Mouse (Mus musculus) CH12.LX (cell line): ENCODE measurements around the gene Rffl. TPM values are rescaled to one million over a fixed set of nuclear protein-coding genes. Genes with fewer than 3 reads are reported as not detected.

Experiments
- DNase-seq: peaks from one replicate; pipeline ENCODE4 v3.0.0-alpha.2; 2013; ENCODE audit errors: extremely low read depth
- H3K27ac ChIP-seq: 2 replicates; pipeline ENCODE4 v1.5.1; 2012; ENCODE audit warnings: low read depth, mild to moderate bottlenecking, control low read depth, moderate library complexity; ENCODE audit not compliant: insufficient read depth
- H3K27me3 ChIP-seq: replicated peaks from 2 replicates; pipeline ENCODE3; 2012; ENCODE audit warnings: inconsistent platforms
- H3K36me3 ChIP-seq, 2 experiments: replicated peaks in 1 of 2; 2 replicates each; pipeline versions ENCODE3 to v1.6.1; 2012; ENCODE audit warnings: inconsistent platforms in 1 of 2, low read length in 1 of 2, mild to moderate bottlenecking in 1 of 2, mixed read lengths in 1 of 2, moderate library complexity in 1 of 2; ENCODE audit not compliant: control insufficient read depth in 1 of 2, insufficient read depth in 1 of 2
- H3K4me1 ChIP-seq, 2 experiments: 2 replicates each; pipeline ENCODE4 v1.6.1; 2012; ENCODE audit warnings: inconsistent platforms in 1 of 2, moderate library complexity in 1 of 2; ENCODE audit not compliant: insufficient read depth in 2 of 2, control insufficient read depth in 1 of 2
- H3K4me2 ChIP-seq: 2 replicates; pipeline ENCODE4 v1.6.1; 2012; ENCODE audit warnings: low read depth, mild to moderate bottlenecking, control low read depth; ENCODE audit not compliant: poor library complexity, insufficient read depth, severe bottlenecking
- H3K4me3 ChIP-seq, 3 experiments: fragments of 150-350 bp in 1 of 3; sonication (generic) in 1 of 3; replicated peaks in 1 of 3; 2 replicates each; pipeline versions ENCODE3 to v1.5.1; 2011 to 2012; ENCODE audit warnings: low read depth in 2 of 3, low read length in 2 of 3, mild to moderate bottlenecking in 2 of 3, moderate library complexity in 2 of 3, control low read depth in 1 of 3, improper control_type of control experiment in 1 of 3, inconsistent platforms in 1 of 3, mixed read lengths in 1 of 3; ENCODE audit not compliant: poor library complexity in 1 of 3
- H3K79me2 ChIP-seq: replicated peaks from 2 replicates; pipeline ENCODE4 v1.6.1; 2012; ENCODE audit warnings: mild to moderate bottlenecking, moderate library complexity; ENCODE audit not compliant: control insufficient read depth, poor library complexity, insufficient read depth, severe bottlenecking; ENCODE audit errors: extremely low read depth
- H3K9ac ChIP-seq: 2 replicates; pipeline ENCODE4 v1.6.1; 2012; ENCODE audit warnings: low read depth, mild to moderate bottlenecking, control low read depth, moderate library complexity; ENCODE audit not compliant: insufficient read depth
- H3K9me3 ChIP-seq: replicated peaks from 2 replicates; pipeline ENCODE3; 2012; ENCODE audit warnings: low read length, inconsistent platforms, mixed read lengths
- BHLHE40 ChIP-seq: IDR thresholded peaks from 2 replicates; pipeline ENCODE4 v1.6.1; 2011; ENCODE audit warnings: mild to moderate bottlenecking, low read depth, low read length, improper control_type of control experiment
- CHD1 ChIP-seq: IDR thresholded peaks from 2 replicates; pipeline ENCODE4 v1.6.1; 2012; ENCODE audit warnings: low read depth, low read length, improper control_type of control experiment, inconsistent platforms
- CHD2 ChIP-seq: IDR thresholded peaks from 2 replicates; pipeline ENCODE4 v1.6.1; 2011; ENCODE audit warnings: low read length, improper control_type of control experiment
- CTCF ChIP-seq, 2 experiments: IDR thresholded peaks in 1 of 2; conservative IDR thresholded peaks in 1 of 2; 2 replicates each; pipeline ENCODE4 v1.5.1; 2011 to 2012; ENCODE audit warnings: low read depth in 2 of 2, low read length in 2 of 2, improper control_type of control experiment in 1 of 2, inconsistent platforms in 1 of 2, mild to moderate bottlenecking in 1 of 2, moderate library complexity in 1 of 2
- ELF1 ChIP-seq: IDR thresholded peaks from 2 replicates; pipeline ENCODE4 v1.6.1; 2014; ENCODE audit warnings: low read depth, mild to moderate bottlenecking, inconsistent platforms, low read length, improper control_type of control experiment
- EP300 ChIP-seq: IDR thresholded peaks from 2 replicates; pipeline ENCODE4 v1.6.1; 2011; ENCODE audit warnings: low read length, improper control_type of control experiment
- GABPA ChIP-seq: IDR thresholded peaks from 2 replicates; pipeline ENCODE4 v1.6.1; 2012; ENCODE audit warnings: low read depth, low read length, improper control_type of control experiment, inconsistent platforms; ENCODE audit not compliant: insufficient replicate concordance
- IRF4 ChIP-seq: IDR thresholded peaks from 2 replicates; pipeline ENCODE4 v1.6.1; 2014; ENCODE audit warnings: low read depth, mild to moderate bottlenecking, inconsistent platforms, low read length, improper control_type of control experiment
- KAT2A ChIP-seq: IDR thresholded peaks from 2 replicates; pipeline ENCODE4 v1.6.1; 2012; ENCODE audit warnings: low read length, improper control_type of control experiment, inconsistent platforms; ENCODE audit not compliant: insufficient replicate concordance
- MAFK ChIP-seq: IDR thresholded peaks from 2 replicates; pipeline ENCODE4 v1.6.1; 2011; ENCODE audit warnings: low read length, improper control_type of control experiment; ENCODE audit not compliant: insufficient replicate concordance
- MAZ ChIP-seq: IDR thresholded peaks from 2 replicates; pipeline ENCODE4 v1.6.1; 2012; ENCODE audit warnings: low read depth, mild to moderate bottlenecking, inconsistent platforms, low read length, improper control_type of control experiment, moderate library complexity
- MEF2A ChIP-seq: IDR thresholded peaks from 2 replicates; pipeline ENCODE4 v1.6.1; 2014; ENCODE audit warnings: low read depth, mild to moderate bottlenecking, inconsistent platforms, low read length, improper control_type of control experiment, borderline replicate concordance
- MXI1 ChIP-seq: IDR thresholded peaks from 2 replicates; pipeline ENCODE4 v1.6.1; 2011; ENCODE audit warnings: mild to moderate bottlenecking, low read depth, low read length, improper control_type of control experiment
- MYC ChIP-seq: IDR thresholded peaks from 2 replicates; pipeline ENCODE4 v1.6.1; 2011; ENCODE audit warnings: low read depth, mild to moderate bottlenecking, improper control_type of control experiment, low read length
- NELFE ChIP-seq: IDR thresholded peaks from 2 replicates; pipeline ENCODE4 v1.6.1; 2011; ENCODE audit warnings: low read depth, low read length, improper control_type of control experiment
- PAX5 ChIP-seq: IDR thresholded peaks from 2 replicates; pipeline ENCODE4 v1.6.1; 2012; ENCODE audit warnings: low read length, inconsistent platforms, mixed read lengths
- RCOR1 ChIP-seq: conservative IDR thresholded peaks from 2 replicates; pipeline ENCODE4 v1.6.1; 2012; ENCODE audit warnings: low read depth, mild to moderate bottlenecking, inconsistent platforms, low read length, improper control_type of control experiment
- SMC3 ChIP-seq: IDR thresholded peaks from 2 replicates; pipeline ENCODE4 v1.6.1; 2011; ENCODE audit warnings: low read depth, low read length, improper control_type of control experiment
- TBP ChIP-seq: conservative IDR thresholded peaks from 2 replicates; pipeline ENCODE4 v1.6.1; 2011; ENCODE audit warnings: low read depth, low read length, improper control_type of control experiment
- TCF12 ChIP-seq: IDR thresholded peaks from 2 replicates; pipeline ENCODE4 v1.6.1; 2014; ENCODE audit warnings: low read depth, mild to moderate bottlenecking, inconsistent platforms, low read length, improper control_type of control experiment
- UBTF ChIP-seq: IDR thresholded peaks from 2 replicates; pipeline ENCODE4 v1.6.1; 2012; ENCODE audit warnings: low read depth, mild to moderate bottlenecking, inconsistent platforms, low read length, improper control_type of control experiment, moderate library complexity
- USF1 ChIP-seq: IDR thresholded peaks from 2 replicates; pipeline ENCODE4 v1.6.1; 2014; ENCODE audit warnings: low read depth, mild to moderate bottlenecking, inconsistent platforms, low read length, improper control_type of control experiment
- USF2 ChIP-seq: conservative IDR thresholded peaks from 2 replicates; pipeline ENCODE4 v1.6.1; 2011; ENCODE audit warnings: low read depth, low read length, improper control_type of control experiment
- ZKSCAN1 ChIP-seq: IDR thresholded peaks from 2 replicates; pipeline ENCODE4 v1.6.1; 2012; ENCODE audit warnings: low read depth, inconsistent platforms, low read length, improper control_type of control experiment, borderline replicate concordance
- ZNF384 ChIP-seq: IDR thresholded peaks from 2 replicates; pipeline ENCODE4 v1.6.1; 2012; ENCODE audit warnings: low read depth, low read length, improper control_type of control experiment, inconsistent platforms
- dilution Hi-C: fragments of 300-500 bp; cut with MboI; formaldehyde crosslinking; loops from 2 replicates; pipeline ENCODE4 v1.14.3; 2020; ENCODE audit warnings: low sequenced_read_pairs; ENCODE audit not compliant: extremely low pct_unique_long_range_greater_than_20kb, extremely low pct_ligation_motif_present
- in situ Hi-C: fragments of 300-500 bp; cut with MboI; formaldehyde crosslinking; loops from 3 replicates; pipeline ENCODE4 v1.14.3; 2019; ENCODE audit warnings: low sequenced_read_pairs, low pct_ligation_motif_present, low pct_unique_long_range_greater_than_20kb, mixed read lengths
- polyA plus RNA-seq: library from polyadenylated mRNA; unstranded; fragments of >175 nt; gene quantifications from 2 replicates; pipeline ENCODE4 v1.2.1, GENCODE M21; 2012; ENCODE audit warnings: low read depth; ENCODE audit not compliant: insufficient read length
- total RNA-seq, 2 experiments: library from RNA; depleted of rRNA; stranded (reverse); fragments of 300-350 nt in 1 of 2; fragments of >200 nt in 1 of 2; gene quantifications; 2 replicates each; pipeline ENCODE4 v1.2.3; 2012 to 2014

Rffl gene
- total and polyA plus RNA-seq, 3 experiments = 1.2 to 16.5 (median 3.0) TPM

DNA sequence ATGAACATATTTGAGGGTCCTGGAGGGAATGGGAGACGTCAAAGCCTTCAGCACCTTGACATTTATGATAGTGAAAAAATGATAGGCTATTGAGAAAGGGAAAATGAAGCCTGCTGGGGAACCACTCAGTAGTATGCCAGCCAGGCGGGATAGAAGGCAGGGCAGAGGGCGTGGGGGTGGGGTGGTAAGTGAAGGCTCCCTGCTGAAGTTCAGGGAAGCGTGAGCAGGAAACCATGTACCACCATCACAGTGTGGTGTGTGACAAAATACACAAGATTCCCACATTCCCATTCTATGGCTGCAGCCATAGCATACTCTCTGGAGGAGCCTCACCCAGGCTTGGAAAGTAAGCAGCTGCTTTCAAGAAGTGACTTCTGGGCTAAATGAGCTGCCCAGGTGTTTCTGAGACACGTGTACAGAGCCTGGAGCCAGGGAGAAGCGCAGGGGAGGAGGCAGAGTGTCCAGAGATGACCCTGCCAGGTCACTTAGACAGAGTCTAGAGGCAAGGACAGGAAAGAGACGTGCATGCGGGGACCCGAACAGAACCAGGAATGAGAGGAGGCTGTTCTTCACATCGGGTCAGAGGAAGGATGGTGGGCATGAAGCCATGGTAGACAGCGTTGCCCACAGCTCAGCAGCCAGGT, 26.1 kb downstream of the Rffl start:
- Histone ChIP-seq H3K4me2 (peak overlapping the region; percentile 100), H3K4me1 (peaks cover 16 to 36% of the 10 kb centered on the region in 2 experiments), H3K4me3 (peak overlapping the region; percentile 49 to 57 (median 51)), H3K27me3 (no peaks in the 10 kb centered on the region), H3K79me2 (peaks cover 12% of the 10 kb centered on the region), H3K9ac (peak overlapping the region; percentile 37), H3K36me3 (peaks cover 7 to 17% of the 10 kb centered on the region in 2 experiments), H3K9me3 (peaks cover 11% of the 10 kb centered on the region), H3K27ac (peak overlapping the region; percentile 82)
- TF ChIP-seq USF1 (no peak), CHD2 (peak; percentile 47; the same call in 1 of the 2 replicates), GABPA (no peak), MAZ (no peak), BHLHE40 (peak; percentile 25; the same call in 1 of the 2 replicates), MEF2A (no peak), MXI1 (peak; percentile 9; the same call in 1 of the 2 replicates), TBP (no peak), CHD1 (0 out of 2 replicates have a peak, but pooled peaks have one; percentile 46), EP300 (no peak), MAFK (no peak), ELF1 (no peak), SMC3 (no peak), CTCF (conservative IDR thresholded peaks at IDR 0.05 in 1 of 2, IDR thresholded peaks at IDR 0.05 in 1 of 2; ENCODE audit: low read depth in 2 of 2, low read length in 2 of 2) (no peak)
- in situ Hi-C loops (loop anchor here (5.0 kb wide), 1 partner anchor 42 kb away; no protein-coding TSS in a partner anchor), dilution Hi-C loops (no loop called here)
- no peak for DNase-seq

DNA sequence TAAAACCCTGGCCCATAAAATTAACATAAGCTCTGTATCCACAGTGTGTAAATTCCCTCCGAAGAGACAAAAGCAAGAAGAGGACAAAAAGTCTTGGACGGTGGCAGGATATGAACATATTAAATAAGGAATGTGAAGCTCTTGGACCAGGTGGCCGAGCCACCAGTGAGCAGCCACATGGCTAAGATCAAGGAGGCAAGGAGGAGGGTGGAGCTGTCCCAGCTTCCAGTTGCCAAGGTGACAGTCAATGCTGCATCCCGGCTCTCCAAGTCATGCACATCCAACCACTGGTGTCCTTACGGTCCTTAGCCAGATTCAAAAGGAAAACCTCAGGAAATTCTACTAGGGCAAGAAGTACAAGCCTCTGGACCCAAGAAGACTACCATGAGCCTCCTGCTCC, 32.5 kb downstream of the Rffl start:
- no peak overlapping the region for H3K4me3 ChIP-seq
- peaks cover 3% of the 10 kb centered on the region; the same call in 1 of the 2 replicates for H3K79me2 ChIP-seq
- peaks cover 7 to 25% of the 10 kb centered on the region in 2 experiments for H3K4me1 ChIP-seq
- peaks cover 25 to 26% of the 10 kb centered on the region in 2 experiments for H3K36me3 ChIP-seq
- DNase-seq = no peak
- H3K4me2 ChIP-seq = no peak overlapping the region
- peaks cover 50% of the 10 kb centered on the region for H3K9me3 ChIP-seq
- H3K27me3 ChIP-seq = no peaks in the 10 kb centered on the region
- no peak for TF ChIP-seq USF1
- no peak for TF ChIP-seq TCF12
- no peak for TF ChIP-seq UBTF
- no peak for TF ChIP-seq MAZ
- TF ChIP-seq PAX5 = no peak
- TF ChIP-seq TBP = no peak
- TF ChIP-seq USF2 = no peak
- TF ChIP-seq NELFE = no peak
- TF ChIP-seq MAFK = no peak
- TF ChIP-seq IRF4 = no peak
- TF ChIP-seq RCOR1 = no peak
- TF ChIP-seq ZKSCAN1 = no peak
- TF ChIP-seq KAT2A = no peak
- TF ChIP-seq CHD2 = no peak
- TF ChIP-seq MYC = no peak
- TF ChIP-seq EP300 = no peak
- TF ChIP-seq ZNF384 = no peak
- no peak for TF ChIP-seq BHLHE40
- no peak for TF ChIP-seq MXI1
- in situ Hi-C loops (no loop called here), dilution Hi-C loops (no loop called here)
- H3K27ac ChIP-seq = no peak overlapping the region
- H3K9ac ChIP-seq = no peak overlapping the region
